Mouse (Mus musculus) megakaryocyte, embryonic 14.5 days (primary cell): ENCODE results near the gene Cyp11a1.

Source experiments
- FLI1 ChIP-seq: IDR thresholded peaks from 2 replicates; pipeline ENCODE4 v1.6.1; 2012; ENCODE audit warnings: low read length, inconsistent platforms, mixed read lengths
- GATA1 ChIP-seq: IDR thresholded peaks from 3 replicates; pipeline ENCODE4 v1.6.1; 2012; ENCODE audit warnings: mixed read lengths, low read length, inconsistent platforms, borderline replicate concordance

DNA sequence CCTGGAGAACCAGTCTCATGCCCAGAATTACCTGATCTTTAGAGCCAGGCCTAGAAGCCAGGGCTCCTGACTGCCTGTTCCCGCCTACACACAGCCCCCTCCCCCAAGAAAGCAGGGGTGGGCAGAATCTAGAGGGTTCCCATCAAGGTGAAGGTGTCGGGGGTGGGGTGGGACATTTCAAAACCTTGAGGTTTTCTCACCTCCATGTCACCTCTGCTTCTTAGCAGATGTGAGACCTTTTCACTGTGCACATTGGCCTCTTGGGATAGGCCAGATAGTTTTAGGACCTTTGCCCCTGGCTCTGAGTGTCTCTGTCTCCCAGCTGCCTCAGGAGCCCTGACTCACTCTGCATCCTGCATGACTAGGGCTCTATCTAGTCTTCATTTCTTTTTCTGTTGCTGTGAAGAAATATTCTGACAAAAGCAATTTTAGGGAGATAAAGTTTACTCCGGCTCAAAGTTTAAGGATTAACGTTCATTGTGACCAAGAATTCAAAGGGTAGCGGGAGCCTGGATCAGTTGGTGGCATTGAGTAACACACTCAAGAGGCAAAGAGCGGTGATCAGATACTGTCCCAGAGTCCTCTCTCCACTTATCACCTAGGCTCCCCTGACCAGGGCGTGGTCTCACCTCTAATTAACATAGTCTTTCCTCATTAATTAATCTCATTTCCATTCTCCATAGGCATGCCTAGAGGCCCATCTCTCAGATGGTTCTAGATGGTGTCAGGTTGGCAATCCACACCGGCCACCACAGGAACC lies 37.2 kb upstream of the Cyp11a1 start:
- no peak for TF ChIP-seq GATA1
- no peak for TF ChIP-seq FLI1
